Mouse (Mus musculus) liver, adult 2 months (tissue): ENCODE data around the gene Gm7579. TPM values are rescaled to one million over a fixed set of nuclear protein-coding genes. Genes with fewer than 3 reads are reported as not detected.
"Not testable (repeated sequence)": the region's sequence is repeated elsewhere in the genome, so short reads cannot be mapped to it uniquely, and the experiment has no call there.

Experiments used
- DNase-seq: peaks from one replicate; pipeline ENCODE4 v3.0.0-alpha.2; 2011; ENCODE audit warnings: low read depth, low spot score; ENCODE audit errors: extremely low read depth
- H3K27ac ChIP-seq: fragments of 200-500 bp; replicated peaks from 2 replicates; pipeline ENCODE4 v1.5.1; 2012; ENCODE audit warnings: low read depth, mild to moderate bottlenecking, control low read depth, inconsistent platforms, low read length; ENCODE audit not compliant: insufficient read depth
- H3K27me3 ChIP-seq: fragments of 200-500 bp; 2 replicates; pipeline ENCODE4 v1.6.1; 2012; ENCODE audit warnings: mild to moderate bottlenecking, moderate library complexity, low read length, inconsistent platforms; ENCODE audit not compliant: control insufficient read depth, insufficient read depth
- H3K36me3 ChIP-seq: fragments of 200-500 bp; 2 replicates; pipeline ENCODE4 v1.6.1; 2012; ENCODE audit warnings: low read length, inconsistent platforms; ENCODE audit not compliant: control insufficient read depth, insufficient read depth
- H3K4me1 ChIP-seq: fragments of 200-500 bp; 2 replicates; pipeline ENCODE4 v1.6.1; 2011; ENCODE audit warnings: low read length; ENCODE audit not compliant: control insufficient read depth, insufficient read depth
- H3K4me3 ChIP-seq: fragments of 200-500 bp; 2 replicates; pipeline ENCODE4 v1.5.1; 2011; ENCODE audit warnings: low read depth, mild to moderate bottlenecking, control low read depth, low read length, moderate library complexity; ENCODE audit not compliant: insufficient read depth
- H3K79me2 ChIP-seq: fragments of 200-500 bp; 2 replicates; pipeline ENCODE4 v1.6.1; 2012; ENCODE audit warnings: inconsistent platforms, mild to moderate bottlenecking, low read length, moderate library complexity; ENCODE audit not compliant: control insufficient read depth, insufficient read depth
- H3K9ac ChIP-seq: fragments of 200-500 bp; 2 replicates; pipeline ENCODE4 v1.6.1; 2012; ENCODE audit warnings: low read depth, mild to moderate bottlenecking, control low read depth, inconsistent platforms, low read length
- CTCF ChIP-seq: fragments of 200-500 bp; IDR thresholded peaks from 2 replicates; pipeline ENCODE4 v1.5.1; 2011; ENCODE audit warnings: low read depth, low read length, control low read depth
- POLR2A ChIP-seq: fragments of 200-500 bp; IDR thresholded peaks from 2 replicates; pipeline ENCODE4 v1.6.1; 2011; ENCODE audit warnings: low read length, control low read depth; ENCODE audit not compliant: insufficient read depth; ENCODE audit errors: extremely low read depth
- WGBS: fragments of 180-500 bp; shearing (Covaris S2); methylation state at CpG from one replicate; pipeline ENCODE4 v1.1.7; 2018; 5-methylcytosine and 5-hydroxymethylcytosine counted together
- polyA plus RNA-seq: library from polyadenylated mRNA; depleted of rRNA; stranded (reverse); fragments of >200 nt; gene quantifications from 2 replicates; pipeline ENCODE4 v1.2.3, GENCODE M21; 2012; rRNA removed
- total RNA-seq: library from RNA; depleted of rRNA; stranded (reverse); fragments of >200 nt; gene quantifications from 2 replicates; pipeline ENCODE4 v1.2.3, GENCODE M21; 2014; rRNA removed

Gm7579 gene
- total RNA-seq: not detected in 2 replicates
- not detected in 2 replicates for polyA plus RNA-seq

- no peak for TF ChIP-seq CTCF
- TF ChIP-seq POLR2A: no peak
- H3K9ac ChIP-seq: no peak within 1 kb of the TSS
- no peaks in the 10 kb centered on the region for H3K36me3 ChIP-seq
- WGBS: 78% methylated on average over 1 of the region's 1 CpGs
- H3K27me3 ChIP-seq: no peaks in the 10 kb centered on the region
- no peaks in the 10 kb centered on the region for H3K4me1 ChIP-seq
- no peak for DNase-seq
- no peak within 1 kb of the TSS for H3K4me3 ChIP-seq
- H3K27ac ChIP-seq: no peak within 1 kb of the TSS
- no peaks in the 10 kb centered on the region for H3K79me2 ChIP-seq
These were observed at the start of gene Gm7579 for GRCm38 (mm10) chr7:142211559-142211958. Gene Gm7579 (plus strand): TSS chr7:142211859.

DNA sequence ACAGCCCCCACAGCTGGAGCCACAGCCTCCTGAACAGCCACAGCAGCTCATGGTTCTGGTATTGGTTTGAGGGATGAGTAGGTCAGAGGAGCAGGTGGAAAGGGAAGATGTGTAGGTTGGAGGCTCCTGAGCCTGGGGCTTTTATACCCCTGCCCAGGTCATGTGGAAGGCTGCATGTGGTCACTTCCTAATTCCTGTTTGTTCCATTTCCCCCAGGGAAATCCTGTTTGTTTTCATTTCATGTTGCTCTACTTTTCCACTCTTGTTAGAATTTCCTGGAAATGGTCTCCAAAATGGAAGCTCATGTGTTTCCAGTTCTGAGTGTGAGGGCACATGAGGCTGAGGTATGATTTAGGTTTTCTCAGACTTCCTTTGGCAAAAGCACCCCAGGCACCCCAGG, 46.0 kb upstream of the Gm7579 start, which contains the start of gene Gm4553:
Gene Gm4553 (minus strand): TSS at position 101 of the 400 bp plus-strand sequence.
- not testable (repeated sequence) for H3K9ac ChIP-seq, H3K36me3 ChIP-seq, H3K4me3 ChIP-seq, DNase-seq, H3K4me1 ChIP-seq, H3K79me2 ChIP-seq, H3K27me3 ChIP-seq, H3K27ac ChIP-seq

GRCm38 (mm10) chr7:142169836-142170235, 41.8 kb upstream of the Gm7579 start:
- 50% methylated on average over 3 of the region's 3 CpGs for WGBS
- peak; percentile 24 for DNase-seq

DNA sequence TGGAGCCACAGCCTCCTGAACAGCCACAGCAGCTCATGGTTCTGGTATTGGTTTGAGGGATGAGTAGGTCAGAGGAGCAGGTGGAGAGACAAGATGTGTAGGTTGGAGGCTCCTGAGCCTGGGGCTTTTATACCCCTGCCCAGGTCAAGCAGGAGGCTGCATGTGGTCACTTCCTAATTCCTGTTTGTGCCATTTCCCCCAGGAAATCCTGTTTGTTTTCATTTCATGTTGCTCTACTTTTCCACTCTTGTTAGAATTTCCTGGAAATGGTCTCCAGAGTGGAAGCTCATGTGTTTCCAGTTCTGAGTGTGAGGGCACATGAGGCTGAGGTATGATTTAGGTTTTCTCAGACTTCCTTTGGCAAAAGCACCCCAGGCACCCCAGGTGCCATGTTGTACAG, 35.8 kb upstream of the Gm7579 start, which contains the start of gene Krtap5-2:
Gene Krtap5-2 (minus strand): TSS at position 101 of the 400 bp plus-strand sequence.
- not testable (repeated sequence) for H3K27me3 ChIP-seq, H3K4me1 ChIP-seq, H3K9ac ChIP-seq, DNase-seq, H3K27ac ChIP-seq, H3K4me3 ChIP-seq, H3K79me2 ChIP-seq, H3K36me3 ChIP-seq

More at GRCm38 (mm10) chr7:142169836-142170235, 41.8 kb upstream of the Gm7579 start:
- no peak for TF ChIP-seq CTCF
- TF ChIP-seq POLR2A: no peak
- H3K36me3 ChIP-seq: no peaks in the 10 kb centered on the region
- no peak overlapping the region for H3K27ac ChIP-seq
- no peak overlapping the region for H3K9ac ChIP-seq
- H3K79me2 ChIP-seq: no peaks in the 10 kb centered on the region
- no peak overlapping the region for H3K4me3 ChIP-seq
- no peaks in the 10 kb centered on the region for H3K27me3 ChIP-seq
- no peaks in the 10 kb centered on the region for H3K4me1 ChIP-seq

- Histone ChIP-seq H3K4me1 (no peaks in the 10 kb centered on the region), H3K27ac (no peak overlapping the region), H3K36me3 (no peaks in the 10 kb centered on the region), H3K79me2 (no peaks in the 10 kb centered on the region), H3K4me3 (no peak overlapping the region), H3K9ac (no peak overlapping the region), H3K27me3 (no peaks in the 10 kb centered on the region)
- DNase-seq: no peak
- no peak for TF ChIP-seq CTCF
- WGBS: 69% methylated on average over 1 of the region's 1 CpGs
These were observed 33.0 kb upstream of the Gm7579 start for GRCm38 (mm10) chr7:142178685-142179084.

DNA sequence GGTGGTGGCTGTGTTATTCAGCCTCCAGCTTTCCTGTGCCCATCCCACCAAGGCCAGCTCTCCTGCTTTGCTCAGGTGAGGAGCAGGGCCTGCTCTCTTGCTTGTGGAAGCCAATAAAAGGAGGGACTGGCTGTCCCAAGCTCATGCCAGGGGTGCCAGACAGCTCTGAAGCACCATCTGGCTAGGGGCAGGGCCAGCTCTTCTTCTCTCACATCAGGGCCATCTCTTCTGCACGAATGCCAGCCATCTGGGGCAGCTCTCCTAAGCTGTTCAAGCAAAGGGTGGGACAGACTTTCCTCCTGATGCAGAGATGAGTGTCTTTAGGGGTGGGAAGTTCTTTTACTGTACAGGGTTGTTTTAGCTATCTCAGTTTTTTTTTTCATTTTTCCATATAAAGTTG, 30.6 kb upstream of the Gm7579 start:
- 38% methylated on average over 1 of the region's 1 CpGs for WGBS
- H3K27me3 ChIP-seq: no peaks in the 10 kb centered on the region
- H3K27ac ChIP-seq: no peak overlapping the region
- no peaks in the 10 kb centered on the region for H3K36me3 ChIP-seq
- H3K4me1 ChIP-seq: no peaks in the 10 kb centered on the region
- no peaks in the 10 kb centered on the region for H3K79me2 ChIP-seq
- no peak for DNase-seq
- no peak overlapping the region for H3K9ac ChIP-seq
- TF ChIP-seq POLR2A (no peak), CTCF (no peak)
- no peak overlapping the region for H3K4me3 ChIP-seq
